Mouse (Mus musculus) forebrain, embryonic 15.5 days (tissue): ENCODE measurements around the gene Cbx6. TPM values are rescaled to one million over a fixed set of nuclear protein-coding genes. Genes with fewer than 3 reads are reported as not detected.
A peak's percentile ranks its signal among the peaks of the same experiment; 100 is the strongest.
"Not testable (repeated sequence)": the region's sequence is repeated elsewhere in the genome, so short reads cannot be mapped to it uniquely, and the experiment has no call there.

Source experiments
- ATAC-seq: fragments of 200-750 bp; cut with Nextera tagmentation; replicated peaks from 2 replicates; pipeline ENCODE4 v1.8.0; 2017; ENCODE audit warnings: mild to moderate bottlenecking, moderate TSS enrichment, moderate library complexity
- H3K27ac ChIP-seq: fragments of 300-500 bp; sonication (generic); replicated peaks from 2 replicates; pipeline ENCODE4 v1.5.1; 2015; ENCODE audit warnings: mild to moderate bottlenecking, inconsistent platforms
- H3K27me3 ChIP-seq: fragments of 300-500 bp; sonication (generic); 2 replicates; pipeline ENCODE4 v1.6.1; 2015; ENCODE audit warnings: inconsistent platforms
- H3K36me3 ChIP-seq: fragments of 300-500 bp; sonication (generic); 2 replicates; pipeline ENCODE4 v1.6.1; 2015; ENCODE audit warnings: mild to moderate bottlenecking, inconsistent platforms
- H3K4me1 ChIP-seq: fragments of 300-500 bp; sonication (generic); 2 replicates; pipeline ENCODE4 v1.6.1; 2015; ENCODE audit warnings: inconsistent platforms
- H3K4me2 ChIP-seq: fragments of 300-500 bp; sonication (generic); replicated peaks from 2 replicates; pipeline ENCODE4 v1.6.1; 2015; ENCODE audit warnings: mild to moderate bottlenecking, inconsistent platforms
- H3K4me3 ChIP-seq: fragments of 300-500 bp; sonication (generic); 2 replicates; pipeline ENCODE4 v1.5.1; 2015; ENCODE audit warnings: mild to moderate bottlenecking, inconsistent platforms
- H3K9ac ChIP-seq: fragments of 300-500 bp; sonication (generic); replicated peaks from 2 replicates; pipeline ENCODE4 v1.6.1; 2015; ENCODE audit warnings: mild to moderate bottlenecking, inconsistent platforms
- H3K9me3 ChIP-seq: fragments of 300-500 bp; sonication (generic); 2 replicates; pipeline ENCODE4 v1.6.1; 2016; ENCODE audit warnings: inconsistent platforms
- WGBS: fragments of 180-500 bp; shearing (Covaris S2); methylation state at CpG from one replicate; pipeline ENCODE4 v1.1.7; 2015; ENCODE audit warnings: mixed read lengths; 5-methylcytosine and 5-hydroxymethylcytosine counted together
- polyA plus RNA-seq: library from polyadenylated mRNA; unstranded; fragments of >200 nt; fragmentation: Nextera tagmentation; extraction: Ambion mirVana; gene quantifications from 2 replicates; pipeline ENCODE4 v1.2.1, GENCODE M21; 2015

The Cbx6 gene
- polyA plus RNA-seq, 1 experiment from 2014 or later = 52.7 TPM

DNA sequence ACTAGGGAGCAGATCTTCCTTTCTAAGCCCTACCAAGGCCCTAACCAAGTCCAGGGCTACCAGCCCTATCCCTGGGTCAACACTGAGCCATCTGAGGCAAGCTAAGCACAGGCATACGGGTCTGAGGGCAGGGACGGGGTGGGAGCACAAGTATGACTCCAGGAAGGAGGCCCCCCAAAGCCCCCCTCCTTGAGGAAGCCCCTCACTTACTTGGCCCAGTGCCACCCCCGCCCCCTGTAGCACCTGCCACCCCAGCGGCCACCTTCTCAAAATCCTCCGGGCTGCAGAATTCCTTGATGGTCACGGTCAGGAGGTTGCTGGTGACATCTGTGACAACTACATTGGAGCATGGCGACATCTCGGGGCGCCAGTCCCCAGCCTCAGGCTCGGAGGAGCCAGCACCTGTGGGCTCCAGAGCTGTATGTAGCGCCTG is 6.7 kb downstream of the Cbx6 start:
- ATAC-seq = no peak
- no peaks in the 10 kb centered on the region for H3K27me3 ChIP-seq
- H3K27ac ChIP-seq = no peak overlapping the region
- WGBS = 89% methylated on average over 11 of the region's 11 CpGs
- no peaks in the 10 kb centered on the region for H3K9me3 ChIP-seq
- peaks cover 19% of the 10 kb centered on the region for H3K36me3 ChIP-seq
- H3K4me3 ChIP-seq = no peak overlapping the region
- peaks cover 69% of the 10 kb centered on the region for H3K4me1 ChIP-seq
- no peak overlapping the region for H3K4me2 ChIP-seq
- H3K9ac ChIP-seq = no peak overlapping the region

DNA sequence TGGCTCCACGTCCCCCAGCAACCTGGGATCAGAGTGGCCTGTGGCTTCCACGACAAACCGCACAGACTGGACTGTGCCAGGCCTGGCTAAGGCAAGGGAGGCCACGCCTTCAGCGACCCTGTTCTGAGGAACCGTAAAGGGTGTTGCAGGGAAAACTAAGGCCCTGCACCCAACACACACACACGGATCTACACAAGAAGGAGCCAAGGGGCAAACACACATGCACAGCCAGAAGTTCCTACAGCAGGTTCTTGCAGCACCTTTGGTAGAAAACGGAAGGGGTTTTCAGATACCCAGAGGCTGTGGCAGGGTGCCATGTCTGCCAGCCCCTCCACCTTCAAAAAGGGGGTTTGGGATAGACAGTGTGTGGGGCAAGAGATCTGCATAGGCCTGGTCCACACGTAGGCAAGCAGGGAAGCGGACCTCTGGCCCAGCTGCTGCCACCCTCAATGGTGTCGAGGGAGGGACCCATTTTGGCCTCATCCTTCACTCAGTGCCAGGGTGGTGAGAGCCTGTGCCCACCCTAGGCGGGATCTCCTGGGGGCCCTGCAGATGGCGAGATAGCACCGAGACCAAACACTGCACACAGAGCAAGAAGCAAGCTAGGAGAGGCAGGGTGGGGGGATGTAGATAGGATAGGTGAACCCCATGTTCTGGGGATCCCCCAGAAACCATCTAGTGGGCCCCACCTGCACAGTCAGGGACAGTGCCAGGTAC is 7.3 kb downstream of the Cbx6 start:
- no peak overlapping the region for H3K27ac ChIP-seq
- no peaks in the 10 kb centered on the region for H3K9me3 ChIP-seq
- no peak overlapping the region for H3K4me2 ChIP-seq
- no peak for ATAC-seq
- H3K9ac ChIP-seq = no peak overlapping the region
- peaks cover 19% of the 10 kb centered on the region for H3K36me3 ChIP-seq
- no peak overlapping the region for H3K4me3 ChIP-seq
- peaks cover 68% of the 10 kb centered on the region for H3K4me1 ChIP-seq
- 83% methylated on average over 14 of the region's 14 CpGs for WGBS
- H3K27me3 ChIP-seq = no peaks in the 10 kb centered on the region

GRCm38 (mm10) chr15:79826221-79826935 is 8.1 kb downstream of the Cbx6 start:
- 0 out of 2 replicates have a peak overlapping the region, but pooled peaks have one; percentile 22 for H3K9ac ChIP-seq
- no peak overlapping the region for H3K4me2 ChIP-seq
- WGBS = 90% methylated on average over 9 of the region's 9 CpGs
- no peaks in the 10 kb centered on the region for H3K9me3 ChIP-seq
- H3K4me3 ChIP-seq = no peak overlapping the region
- no peak overlapping the region for H3K27ac ChIP-seq
- no peak for ATAC-seq
- no peaks in the 10 kb centered on the region for H3K27me3 ChIP-seq
- H3K4me1 ChIP-seq = peaks cover 61% of the 10 kb centered on the region
- peaks cover 15% of the 10 kb centered on the region for H3K36me3 ChIP-seq

DNA sequence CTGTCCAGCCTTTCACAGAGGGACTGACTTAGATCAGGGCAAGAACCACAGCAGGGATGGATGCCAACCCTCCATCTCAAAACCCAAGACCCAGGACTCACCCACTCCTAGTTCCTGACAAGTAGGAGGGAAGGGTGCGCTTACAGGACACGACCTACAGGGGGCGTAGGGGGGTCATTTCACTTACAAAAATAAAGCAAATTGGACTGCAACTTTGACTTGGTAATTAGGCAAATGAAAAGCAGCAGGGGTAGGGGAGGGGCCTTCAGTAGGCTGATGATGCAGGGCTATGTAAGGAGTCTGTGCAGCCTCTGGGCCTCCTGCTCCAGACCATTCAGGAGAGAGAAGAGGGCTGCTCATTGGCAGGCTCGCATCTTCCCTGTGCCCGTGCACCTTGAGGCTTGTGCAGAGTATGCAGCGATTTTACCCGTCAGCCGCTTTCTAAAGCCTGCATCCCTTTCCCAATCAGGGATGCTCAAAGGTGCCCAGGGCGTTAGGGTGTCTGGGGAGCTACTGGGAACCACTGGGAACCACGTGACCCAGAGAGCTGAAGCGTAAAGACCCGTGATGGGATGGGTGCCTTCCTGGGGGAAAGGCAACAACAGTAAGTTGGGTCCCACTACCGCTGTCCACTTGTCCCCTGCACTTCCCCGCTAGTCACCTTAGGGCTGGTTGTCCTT is 9.2 kb downstream of the Cbx6 start:
- WGBS = 51% methylated on average over 14 of the region's 14 CpGs
- H3K9ac ChIP-seq = no peak overlapping the region

DNA sequence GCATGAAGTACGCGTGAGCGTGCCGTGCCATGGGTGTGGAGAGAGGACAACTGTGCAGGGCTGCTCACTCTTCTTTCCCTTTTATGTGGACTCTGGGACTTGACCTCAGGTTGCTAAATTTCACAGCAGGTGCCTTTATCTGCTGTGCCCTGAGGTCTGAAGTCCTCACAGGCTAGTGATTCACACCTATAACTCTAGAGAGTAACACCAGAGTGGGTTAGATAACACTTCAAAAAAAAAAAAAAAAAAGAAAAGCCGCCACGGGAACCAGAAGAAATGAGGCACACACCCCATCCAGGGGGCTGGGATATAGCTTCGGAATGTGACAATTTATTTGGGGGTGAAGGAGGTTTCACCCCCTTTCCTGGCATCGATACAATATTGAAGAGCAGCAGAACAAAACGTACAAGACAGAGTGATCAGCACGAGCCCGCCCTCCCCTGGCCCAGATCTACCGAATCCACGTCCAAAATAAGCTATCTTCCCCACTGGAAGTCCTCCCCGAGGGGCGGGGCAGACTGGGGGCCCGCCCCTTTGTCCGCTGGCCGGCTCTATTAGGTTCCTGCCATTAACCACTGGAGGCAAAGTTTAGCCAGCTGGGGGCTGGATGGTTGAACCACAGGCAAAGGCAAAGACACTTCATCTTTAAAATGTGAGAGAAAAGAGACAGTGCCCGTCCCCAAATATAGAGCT is 10.8 kb downstream of the Cbx6 start:
- H3K36me3 ChIP-seq = peaks cover 15% of the 10 kb centered on the region
- H3K9me3 ChIP-seq = no peaks in the 10 kb centered on the region
- 73% methylated on average over 19 of the region's 19 CpGs for WGBS
- H3K4me2 ChIP-seq = no peak overlapping the region
- no peak for ATAC-seq
- peaks cover 45% of the 10 kb centered on the region for H3K4me1 ChIP-seq
- H3K27me3 ChIP-seq = no peaks in the 10 kb centered on the region
- no peak overlapping the region for H3K27ac ChIP-seq
- no peak overlapping the region for H3K9ac ChIP-seq
- H3K4me3 ChIP-seq = no peak overlapping the region

More for the DNA sequence above, 9.2 kb downstream of the Cbx6 start:
- H3K4me1 ChIP-seq = peaks cover 53% of the 10 kb centered on the region
- H3K4me3 ChIP-seq = no peak overlapping the region
- H3K9me3 ChIP-seq = no peaks in the 10 kb centered on the region
- peak overlapping the region; percentile 38 for H3K27ac ChIP-seq
- ATAC-seq = no peak; the same call in 1 of the 2 replicates
- H3K27me3 ChIP-seq = no peaks in the 10 kb centered on the region
- H3K4me2 ChIP-seq = no peak overlapping the region
- peaks cover 15% of the 10 kb centered on the region for H3K36me3 ChIP-seq

DNA sequence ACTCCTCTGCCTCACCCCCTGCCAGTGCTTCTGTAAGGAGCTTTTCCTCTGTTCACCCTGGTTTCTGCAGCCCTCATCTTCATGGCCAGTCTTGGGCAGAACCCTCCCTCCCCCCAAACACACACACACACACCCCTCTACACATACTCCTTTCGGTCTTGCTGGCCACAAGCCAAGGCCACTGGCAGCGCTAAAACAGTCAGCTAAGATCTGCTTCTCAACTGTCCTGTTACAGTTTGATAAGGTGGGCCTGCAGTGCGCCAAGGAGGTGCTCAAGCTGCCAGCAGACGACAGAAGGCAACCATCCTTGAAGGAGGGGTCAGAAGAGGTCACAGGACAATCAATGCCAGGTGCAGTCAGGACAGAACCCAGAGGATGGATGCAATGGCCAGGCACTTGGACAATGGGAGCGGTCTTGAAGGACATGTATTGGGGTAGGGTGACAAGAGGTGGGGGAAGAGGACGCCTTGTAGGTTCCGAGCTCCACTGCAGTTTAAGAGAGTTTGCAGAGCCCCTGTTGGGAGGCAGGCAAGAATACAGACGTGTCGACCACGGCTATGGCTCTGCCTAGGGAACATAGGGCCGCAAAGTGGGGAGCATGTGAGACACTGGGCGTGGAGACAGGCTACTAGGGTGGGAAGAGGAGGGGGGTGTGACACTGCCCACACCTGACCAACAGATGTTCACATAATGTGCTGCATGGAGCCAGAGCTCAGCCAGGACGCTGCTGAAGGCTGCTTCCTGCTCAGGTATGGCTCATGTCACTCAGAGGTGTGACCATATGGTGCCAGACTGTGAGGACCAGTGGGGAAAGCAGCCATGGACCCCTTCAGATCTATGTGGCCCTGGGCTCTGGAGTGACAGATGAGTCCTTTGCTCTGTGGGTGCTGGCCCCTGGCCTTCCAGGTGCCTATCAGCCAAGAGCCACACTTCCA is 12.0 kb downstream of the Cbx6 start:
- WGBS = 76% methylated on average over 13 of the region's 13 CpGs
- Histone ChIP-seq H3K4me2 (no peak overlapping the region), H3K27ac (no peak overlapping the region), H3K27me3 (no peaks in the 10 kb centered on the region), H3K4me3 (no peak overlapping the region), H3K36me3 (peaks cover 3% of the 10 kb centered on the region; the same call in 1 of the 2 replicates), H3K4me1 (peaks cover 33% of the 10 kb centered on the region), H3K9ac (no peak overlapping the region), H3K9me3 (no peaks in the 10 kb centered on the region)
- ATAC-seq = no peak

DNA sequence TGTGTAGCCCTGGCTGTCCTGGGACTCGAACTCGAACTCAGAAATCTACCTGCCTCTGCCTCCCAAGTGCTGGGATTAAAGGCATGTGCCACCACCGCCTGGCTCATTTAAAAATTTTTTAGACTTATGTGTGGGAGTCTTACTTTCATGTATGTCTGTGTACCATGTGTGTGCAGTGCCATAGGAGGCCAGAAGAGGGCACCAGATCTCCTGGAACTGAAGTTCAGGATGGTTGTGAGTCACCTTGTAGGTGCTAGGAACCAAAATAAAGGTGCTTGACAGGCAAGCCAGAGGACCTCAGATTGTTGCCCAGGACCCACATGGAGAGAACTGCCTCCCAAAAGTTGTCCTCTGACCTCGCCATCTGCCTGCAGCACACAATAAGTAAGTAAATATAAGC is 16.2 kb downstream of the Cbx6 start:
- Histone ChIP-seq H3K9me3 (no peaks in the 10 kb centered on the region), H3K27ac (no peak overlapping the region), H3K4me2 (no peak overlapping the region), H3K4me3 (no peak overlapping the region), H3K9ac (no peak overlapping the region), H3K27me3 (no peaks in the 10 kb centered on the region), H3K4me1 (peaks cover 6% of the 10 kb centered on the region; the same call in 1 of the 2 replicates), H3K36me3 (no peaks in the 10 kb centered on the region)
- ATAC-seq = no peak
- 92% methylated on average over 4 of the region's 4 CpGs for WGBS

DNA sequence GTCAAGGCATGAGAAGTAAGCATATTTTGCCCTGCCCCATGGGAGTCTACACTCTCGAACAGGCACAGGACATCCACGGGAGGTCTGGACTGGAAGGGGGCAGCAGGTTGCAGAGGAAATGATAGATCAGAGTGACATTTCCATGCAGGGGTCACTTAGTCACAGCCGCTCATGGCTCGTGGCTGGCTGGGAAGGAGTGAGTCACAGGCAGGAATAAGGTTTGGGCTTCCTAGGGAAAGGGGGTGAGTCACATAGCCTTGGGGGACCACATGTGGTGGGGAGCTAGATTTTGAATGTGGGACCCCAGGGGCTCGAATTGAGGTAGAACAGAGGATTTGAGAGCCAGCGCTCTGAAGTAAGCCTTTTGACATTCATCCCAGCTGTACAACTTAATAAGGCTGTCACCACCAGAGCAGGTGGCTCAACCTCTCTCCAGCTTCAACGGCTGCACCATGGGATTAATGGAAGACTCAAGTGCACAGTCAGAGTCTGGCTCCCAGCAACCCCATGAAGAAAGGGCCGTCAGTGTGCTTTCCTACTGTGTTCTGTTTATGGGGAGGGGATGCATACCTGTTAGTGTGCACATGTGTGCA is 20.7 kb downstream of the Cbx6 start:
- 56% methylated on average over 8 of the region's 8 CpGs for WGBS
- no peak for ATAC-seq
- Histone ChIP-seq H3K36me3 (no peaks in the 10 kb centered on the region), H3K27ac (no peak overlapping the region), H3K4me2 (no peak overlapping the region), H3K27me3 (no peaks in the 10 kb centered on the region), H3K9me3 (no peaks in the 10 kb centered on the region), H3K4me1 (no peaks in the 10 kb centered on the region), H3K4me3 (no peak overlapping the region), H3K9ac (no peak overlapping the region)

- not testable (repeated sequence) for H3K4me1 ChIP-seq, H3K27me3 ChIP-seq, H3K36me3 ChIP-seq, H3K9me3 ChIP-seq, H3K4me3 ChIP-seq, H3K27ac ChIP-seq, H3K4me2 ChIP-seq, ATAC-seq, H3K9ac ChIP-seq
- WGBS = 75% methylated on average over 2 of the region's 2 CpGs
Measured at GRCm38 (mm10) chr15:79812840-79813239, 21.6 kb downstream of the Cbx6 start.

DNA sequence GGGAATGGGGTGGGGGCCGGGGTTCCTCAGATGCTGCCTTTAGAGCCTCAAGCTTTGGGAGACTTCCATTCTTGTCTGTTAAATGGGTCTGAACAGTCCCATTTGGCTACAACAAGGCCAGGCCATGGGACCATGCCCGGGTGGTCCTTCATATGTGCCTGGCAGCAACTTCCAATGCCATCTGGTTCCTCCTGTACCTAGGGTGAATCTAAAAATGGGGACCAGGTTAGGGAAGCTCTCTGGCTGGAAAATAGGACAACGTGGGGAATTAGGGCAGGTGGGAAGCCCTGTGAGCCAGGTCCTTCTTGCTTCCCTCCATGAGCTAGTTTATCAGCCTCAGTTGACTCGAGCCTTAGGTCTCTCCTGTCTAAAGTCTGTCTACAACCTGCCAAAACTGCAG is 23.5 kb downstream of the Cbx6 start:
- Histone ChIP-seq H3K9me3 (no peaks in the 10 kb centered on the region), H3K27ac (no peak overlapping the region), H3K4me3 (no peak overlapping the region), H3K9ac (no peak overlapping the region), H3K27me3 (peaks cover 19% of the 10 kb centered on the region), H3K4me1 (no peaks in the 10 kb centered on the region), H3K36me3 (no peaks in the 10 kb centered on the region), H3K4me2 (no peak overlapping the region)
- ATAC-seq = no peak
- 75% methylated on average over 4 of the region's 4 CpGs for WGBS

- Histone ChIP-seq H3K27me3 (peaks cover 26% of the 10 kb centered on the region), H3K4me1 (peaks cover 1% of the 10 kb centered on the region), H3K4me2 (no peak overlapping the region), H3K4me3 (no peak overlapping the region), H3K9ac (no peak overlapping the region), H3K9me3 (no peaks in the 10 kb centered on the region), H3K36me3 (no peaks in the 10 kb centered on the region), H3K27ac (no peak overlapping the region)
- ATAC-seq = no peak
- WGBS = 56% methylated on average over 3 of the region's 3 CpGs
Measured at GRCm38 (mm10) chr15:79810061-79810460, 24.4 kb downstream of the Cbx6 start.
